Mouse (Mus musculus) limb, embryonic 11.5 days (tissue): Measurements from ENCODE around the gene Glmp. TPM values are rescaled to one million over a fixed set of nuclear protein-coding genes. Genes with fewer than 3 reads are reported as not detected.
"Not testable (repeated sequence)": the region's sequence is repeated elsewhere in the genome, so short reads cannot be mapped to it uniquely, and the experiment has no call there.

Experiments used
- ATAC-seq: fragments of 200-750 bp; cut with Nextera tagmentation; 2 replicates; pipeline ENCODE4 v1.8.0; 2017; ENCODE audit warnings: low read depth; ENCODE audit not compliant: insufficient number of reproducible peaks, low FRiP score, low TSS enrichment
- DNase-seq: peaks from one replicate; pipeline ENCODE4 v3.0.0-alpha.2; 2015; ENCODE audit warnings: low spot score
- H3K27ac ChIP-seq: fragments of 300-500 bp; sonication (generic); replicated peaks from 2 replicates; pipeline ENCODE4 v1.5.1; 2014; ENCODE audit warnings: low read depth, mild to moderate bottlenecking, low read length
- H3K27me3 ChIP-seq: fragments of 300-500 bp; sonication (generic); 2 replicates; pipeline ENCODE4 v1.6.1; 2014; ENCODE audit warnings: mild to moderate bottlenecking, low read length, mixed read lengths; ENCODE audit not compliant: control insufficient read depth, insufficient read depth
- H3K36me3 ChIP-seq: fragments of 300-500 bp; sonication (generic); 2 replicates; pipeline ENCODE4 v1.6.1; 2014; ENCODE audit warnings: mild to moderate bottlenecking, low read length, moderate library complexity, mixed read lengths; ENCODE audit not compliant: control insufficient read depth, insufficient read depth
- H3K4me1 ChIP-seq: fragments of 300-500 bp; sonication (generic); 2 replicates; pipeline ENCODE4 v1.6.1; 2014; ENCODE audit warnings: low read length, mixed read lengths; ENCODE audit not compliant: control insufficient read depth, insufficient read depth
- H3K4me2 ChIP-seq: fragments of 300-500 bp; sonication (generic); 2 replicates; pipeline ENCODE4 v1.6.1; 2014; ENCODE audit warnings: low read depth, mild to moderate bottlenecking, moderate library complexity; ENCODE audit not compliant: severe bottlenecking
- H3K4me3 ChIP-seq: fragments of 300-500 bp; sonication (generic); 2 replicates; pipeline ENCODE4 v1.5.1; 2014; ENCODE audit warnings: low read depth, low read length
- H3K9ac ChIP-seq: fragments of 300-500 bp; sonication (generic); 2 replicates; pipeline ENCODE4 v1.6.1; 2014; ENCODE audit warnings: mild to moderate bottlenecking, low read length
- H3K9me3 ChIP-seq: fragments of 300-500 bp; sonication (generic); 2 replicates; pipeline ENCODE4 v1.6.1; 2016; ENCODE audit warnings: low read length; ENCODE audit not compliant: control insufficient read depth
- WGBS: fragments of 180-500 bp; shearing (Covaris S2); extraction: QIAGEN DNeasy Blood & Tissue Kit; methylation state at CpG from one replicate; pipeline ENCODE4 v1.1.7; 2014; 5-methylcytosine and 5-hydroxymethylcytosine counted together
- polyA plus RNA-seq: library from polyadenylated mRNA; unstranded; fragments of >200 nt; fragmentation: Nextera tagmentation; extraction: Ambion mirVana; gene quantifications from 2 replicates; pipeline ENCODE4 v1.2.1, GENCODE M21; 2014

Gene Glmp
- polyA plus RNA-seq, 1 experiment from 2014 or later = 100 TPM

DNA sequence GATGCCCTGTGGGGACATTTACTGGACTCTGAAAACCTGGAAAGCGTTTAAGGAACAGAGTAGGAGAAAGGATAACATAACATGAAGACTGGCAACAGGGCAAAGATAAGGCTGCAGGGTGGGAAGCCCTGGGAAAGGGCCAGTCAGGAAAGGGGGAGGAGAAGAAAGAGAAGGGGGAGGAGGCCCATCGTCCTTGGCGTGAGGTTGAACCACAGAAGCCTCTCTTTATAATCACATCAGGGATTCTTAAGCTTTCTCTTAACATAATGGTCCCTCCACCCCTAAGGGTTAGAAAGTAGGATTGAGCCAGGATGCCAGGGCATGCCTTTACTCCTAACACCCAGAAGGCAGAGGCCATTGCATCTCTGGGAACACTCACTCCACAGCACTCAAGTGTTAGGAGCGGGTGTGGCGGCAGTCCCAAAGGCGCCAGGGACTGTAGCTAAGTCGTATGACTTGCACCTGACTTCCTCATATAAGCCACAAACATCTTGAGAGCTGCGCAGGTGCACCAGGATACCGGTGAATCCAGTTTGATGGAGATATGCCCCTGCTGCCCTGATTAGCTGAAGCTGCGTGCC, 36.6 kb upstream of the Glmp start:
- H3K4me3 ChIP-seq, H3K27ac ChIP-seq, ATAC-seq: not testable (repeated sequence)

DNA sequence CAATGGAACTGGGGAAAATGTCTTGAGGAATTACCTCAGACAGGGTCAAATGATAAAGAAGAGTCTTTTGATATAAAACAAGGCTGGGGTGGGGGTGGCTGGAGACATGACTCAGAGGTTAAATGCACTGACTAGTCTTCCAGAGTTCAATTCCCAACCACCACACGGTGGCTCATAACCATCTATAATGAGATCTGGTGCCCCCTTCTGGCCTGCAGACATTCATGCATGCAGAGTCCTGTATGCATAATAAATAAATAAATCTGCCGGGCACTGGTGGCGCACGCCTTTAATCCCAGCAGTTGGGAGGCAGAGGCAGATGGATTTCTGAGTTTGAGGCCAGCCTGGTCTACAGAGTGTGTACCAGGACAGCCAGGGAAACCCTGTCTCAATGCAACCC, 32.9 kb upstream of the Glmp start:
- no peaks in the 10 kb centered on the region for H3K4me1 ChIP-seq
- H3K9me3 ChIP-seq = no peaks in the 10 kb centered on the region
- no peak overlapping the region for H3K4me2 ChIP-seq
- WGBS = 67% methylated on average over 4 of the region's 4 CpGs
- no peaks in the 10 kb centered on the region for H3K27me3 ChIP-seq
- no peak overlapping the region for H3K9ac ChIP-seq
- H3K36me3 ChIP-seq = no peaks in the 10 kb centered on the region
- DNase-seq (peak; percentile 33), ATAC-seq (no peak)
- H3K4me3 ChIP-seq = no peak overlapping the region
- H3K27ac ChIP-seq = no peak overlapping the region

More for the DNA sequence above, 36.6 kb upstream of the Glmp start:
- not testable (repeated sequence) for H3K4me1 ChIP-seq, DNase-seq, H3K4me2 ChIP-seq, H3K9ac ChIP-seq, H3K9me3 ChIP-seq, H3K27me3 ChIP-seq, H3K36me3 ChIP-seq
- WGBS = 86% methylated on average over 8 of the region's 10 CpGs

DNA sequence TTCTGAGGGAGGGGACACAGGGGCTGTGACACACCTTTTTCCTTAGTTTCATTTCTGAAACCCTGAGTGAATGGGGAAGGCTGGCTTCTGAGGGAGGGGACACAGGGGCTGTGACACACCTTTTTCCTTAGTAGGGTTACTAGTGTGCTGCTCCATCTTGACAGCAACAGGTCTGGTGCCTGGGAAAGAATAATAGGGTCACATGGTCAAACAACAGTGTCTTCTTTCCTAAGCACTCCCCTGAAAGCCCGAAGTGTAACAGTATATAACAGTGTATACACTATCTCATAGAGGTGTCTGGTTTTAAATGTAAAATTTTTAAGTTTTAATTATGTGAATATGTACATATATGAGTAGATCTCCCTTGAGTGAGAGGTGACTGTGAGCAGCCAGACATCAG, 29.6 kb upstream of the Glmp start:
- not testable (repeated sequence) for H3K27ac ChIP-seq

DNA sequence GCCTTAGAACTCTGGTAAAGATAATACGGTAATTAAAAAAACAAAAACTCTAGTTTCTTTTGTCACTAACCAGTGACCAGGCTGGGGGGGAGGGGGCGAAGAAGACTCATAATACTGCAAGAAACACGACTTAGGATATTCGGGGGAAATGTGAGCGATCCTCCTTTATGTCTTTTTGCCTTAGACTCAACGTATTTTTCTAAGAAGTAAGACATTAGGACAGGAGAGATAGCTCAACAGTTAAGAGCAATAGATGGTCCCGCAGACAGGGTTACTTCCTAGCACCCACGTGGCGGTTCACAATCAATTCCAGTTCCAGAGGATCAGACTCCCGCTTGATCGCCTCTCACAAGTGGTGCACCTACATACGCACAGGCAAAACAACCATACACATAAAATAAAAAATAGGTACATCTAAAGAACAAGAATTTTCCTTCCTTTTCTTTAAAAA, 28.7 kb upstream of the Glmp start:
- WGBS = 1% methylated on average over 12 of the region's 12 CpGs
- Histone ChIP-seq H3K9me3 (no peaks in the 10 kb centered on the region), H3K9ac (peak overlapping the region; percentile 69), H3K4me2 (peak overlapping the region; percentile 60), H3K4me1 (peaks cover 7% of the 10 kb centered on the region; the same call in 1 of the 2 replicates), H3K4me3 (peak overlapping the region; percentile 66), H3K27me3 (no peaks in the 10 kb centered on the region), H3K27ac (peak overlapping the region; percentile 48), H3K36me3 (peaks cover 13% of the 10 kb centered on the region; the same call in 1 of the 2 replicates)
- peak; percentile 4; the same call in 1 of the 2 replicates for ATAC-seq
- no peak for DNase-seq

More for the DNA sequence above, 29.6 kb upstream of the Glmp start:
- H3K9me3 ChIP-seq, H3K4me3 ChIP-seq, H3K4me1 ChIP-seq, H3K27me3 ChIP-seq, ATAC-seq, H3K9ac ChIP-seq, H3K36me3 ChIP-seq, DNase-seq: not testable (repeated sequence)
- H3K4me2 ChIP-seq = peak overlapping the region; percentile 60
- WGBS = 81% methylated on average over 1 of the region's 1 CpGs

DNA sequence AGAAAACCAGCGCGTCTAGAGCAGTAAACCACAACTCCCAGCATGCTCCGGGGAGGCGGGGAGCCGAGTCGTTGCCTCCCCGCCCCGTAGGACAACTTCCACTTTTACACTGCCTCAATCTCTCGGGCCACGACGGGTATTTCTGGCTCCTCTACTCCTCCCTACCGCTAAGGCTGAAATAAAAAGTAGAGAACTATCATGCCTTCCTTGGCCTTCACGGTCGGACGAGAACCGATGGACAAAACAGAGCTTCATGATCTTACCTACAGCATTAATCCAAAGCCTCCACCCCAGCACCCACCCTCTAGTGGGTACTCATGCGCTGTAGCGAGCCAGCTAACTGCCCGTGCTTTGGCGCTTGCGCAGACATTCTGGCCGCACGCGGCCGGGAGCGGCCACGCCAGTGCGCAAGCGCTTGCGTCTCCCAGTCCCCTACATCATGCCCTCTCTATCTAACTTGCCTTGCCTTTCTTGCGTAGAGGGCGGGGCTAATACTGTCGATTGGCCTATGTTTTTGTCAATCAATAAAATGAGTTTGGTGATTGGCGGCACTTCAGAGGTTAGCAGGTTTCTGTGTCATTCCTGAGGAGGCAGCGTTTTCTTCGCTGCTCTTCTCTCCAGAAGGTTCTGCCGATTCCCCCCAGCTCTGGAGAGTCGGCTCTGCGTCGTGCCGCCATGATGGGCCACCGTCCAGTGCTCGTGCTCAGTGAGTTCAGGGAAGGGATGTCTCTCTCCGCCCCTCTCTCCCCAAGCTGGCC, 28.1 kb upstream of the Glmp start, which contains the start of the genes Tsacc and Cct3:
TSS of gene Tsacc (minus strand) at position 439 of the 758 bp plus-strand sequence.
TSS of gene Cct3 (plus strand) at position 556 of the 758 bp plus-strand sequence.
- DNase-seq = peak; percentile 93
- H3K4me3 ChIP-seq = peak within 1 kb of the TSS; percentile 66
- peak within 1 kb of the TSS; percentile 76 for H3K27ac ChIP-seq
- H3K27me3 ChIP-seq = no peaks in the 10 kb centered on the region
- peak within 1 kb of the TSS; percentile 72 for H3K4me2 ChIP-seq
- ATAC-seq = peak; percentile 97
- H3K9ac ChIP-seq = peak within 1 kb of the TSS; percentile 74
- no peaks in the 10 kb centered on the region for H3K9me3 ChIP-seq
- under 1% methylated on average over 44 of the region's 44 CpGs for WGBS
- H3K4me1 ChIP-seq = peaks cover 7% of the 10 kb centered on the region; the same call in 1 of the 2 replicates
- H3K36me3 ChIP-seq = peaks cover 15% of the 10 kb centered on the region; the same call in 1 of the 2 replicates

DNA sequence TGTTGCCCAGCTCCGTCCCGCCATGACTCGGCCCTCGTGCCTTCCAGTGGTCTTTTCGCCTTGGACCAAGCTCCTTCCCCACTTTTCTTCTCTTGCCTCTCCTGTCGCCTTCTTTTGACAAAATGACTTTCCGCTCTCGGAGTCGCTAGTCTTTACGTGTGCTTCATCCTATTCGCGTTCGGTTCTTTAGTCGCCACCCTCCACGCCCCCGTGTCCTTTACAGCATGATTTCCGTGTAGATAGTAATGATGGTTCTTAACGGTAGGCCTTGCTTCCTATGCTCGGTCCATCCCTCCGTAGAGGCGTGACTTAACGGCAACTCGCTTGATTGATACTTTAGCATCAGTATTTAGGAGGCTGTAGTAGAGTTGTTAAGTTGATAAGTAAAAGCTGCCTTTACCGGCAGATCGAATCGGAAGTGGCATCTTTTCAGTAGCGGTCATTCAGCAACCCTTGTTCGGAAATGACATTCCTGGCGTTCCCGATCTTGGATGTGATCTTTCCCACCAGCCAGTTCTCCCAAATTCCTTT, 27.4 kb upstream of the Glmp start:
- H3K27me3 ChIP-seq = no peaks in the 10 kb centered on the region
- H3K36me3 ChIP-seq = peaks cover 15% of the 10 kb centered on the region; the same call in 1 of the 2 replicates
- no peak for ATAC-seq
- under 1% methylated on average over 30 of the region's 30 CpGs for WGBS
- peak overlapping the region; percentile 72 for H3K4me2 ChIP-seq
- H3K9ac ChIP-seq = peak overlapping the region; percentile 74
- DNase-seq = no peak
- H3K9me3 ChIP-seq = no peaks in the 10 kb centered on the region
- H3K4me1 ChIP-seq = peaks cover 7% of the 10 kb centered on the region; the same call in 1 of the 2 replicates
- peak overlapping the region; percentile 66 for H3K4me3 ChIP-seq
- H3K27ac ChIP-seq = peak overlapping the region; percentile 76

GRCm38 (mm10) chr3:88299172-88299571, 25.7 kb upstream of the Glmp start:
- peaks cover 7% of the 10 kb centered on the region; the same call in 1 of the 2 replicates for H3K4me1 ChIP-seq
- no peaks in the 10 kb centered on the region for H3K9me3 ChIP-seq
- H3K27ac ChIP-seq = no peak overlapping the region
- H3K9ac ChIP-seq = no peak overlapping the region
- DNase-seq (no peak), ATAC-seq (no peak)
- 95% methylated on average over 1 of the region's 1 CpGs for WGBS
- peaks cover 16% of the 10 kb centered on the region; the same call in 1 of the 2 replicates for H3K36me3 ChIP-seq
- no peak overlapping the region for H3K4me3 ChIP-seq
- no peaks in the 10 kb centered on the region for H3K27me3 ChIP-seq
- H3K4me2 ChIP-seq = no peak overlapping the region

- H3K4me3 ChIP-seq = no peak overlapping the region
- DNase-seq (no peak), ATAC-seq (no peak)
- 48% methylated on average over 5 of the region's 5 CpGs for WGBS
- no peak overlapping the region for H3K27ac ChIP-seq
- H3K4me1 ChIP-seq = peaks cover 5% of the 10 kb centered on the region; the same call in 1 of the 2 replicates
- no peaks in the 10 kb centered on the region for H3K27me3 ChIP-seq
- peaks cover 3% of the 10 kb centered on the region; the same call in 1 of the 2 replicates for H3K36me3 ChIP-seq
- no peak overlapping the region for H3K9ac ChIP-seq
- H3K9me3 ChIP-seq = no peaks in the 10 kb centered on the region
- H3K4me2 ChIP-seq = no peak overlapping the region
These were observed 4.1 kb downstream of the Glmp start for GRCm38 (mm10) chr3:88328956-88329355.
